Mouse (Mus musculus) forebrain, embryonic 16.5 days (tissue): ENCODE data around the gene Gns. TPM values are rescaled to one million over a fixed set of nuclear protein-coding genes. Genes with fewer than 3 reads are reported as not detected.

Experiments used
- ATAC-seq: fragments of 200-750 bp; cut with Nextera tagmentation; 2 replicates; pipeline ENCODE4 v1.8.0; 2017; ENCODE audit warnings: mild to moderate bottlenecking, moderate library complexity
- H3K27ac ChIP-seq: fragments of 300-500 bp; sonication (generic); 2 replicates; pipeline ENCODE4 v1.5.1; 2014; ENCODE audit warnings: low read length, control low read depth
- H3K27me3 ChIP-seq: fragments of 300-500 bp; sonication (generic); replicated peaks from 2 replicates; pipeline ENCODE4 v1.6.1; 2014; ENCODE audit warnings: low read length; ENCODE audit not compliant: control insufficient read depth, insufficient read depth
- H3K36me3 ChIP-seq: fragments of 300-500 bp; sonication (generic); 2 replicates; pipeline ENCODE4 v1.6.1; 2014; ENCODE audit not compliant: control insufficient read depth, insufficient read depth
- H3K4me1 ChIP-seq: fragments of 300-500 bp; sonication (generic); replicated peaks from 2 replicates; pipeline ENCODE4 v1.6.1; 2014; ENCODE audit warnings: low read length; ENCODE audit not compliant: control insufficient read depth, insufficient read depth
- H3K4me2 ChIP-seq: fragments of 300-500 bp; sonication (generic); 2 replicates; pipeline ENCODE4 v1.6.1; 2014; ENCODE audit warnings: mild to moderate bottlenecking, low read length, control low read depth
- H3K4me3 ChIP-seq: fragments of 300-500 bp; sonication (generic); replicated peaks from 2 replicates; pipeline ENCODE4 v1.5.1; 2014; ENCODE audit warnings: mild to moderate bottlenecking, low read length, control low read depth
- H3K9ac ChIP-seq: fragments of 300-500 bp; sonication (generic); replicated peaks from 2 replicates; pipeline ENCODE4 v1.6.1; 2014; ENCODE audit warnings: low read depth, low read length, control low read depth
- H3K9me3 ChIP-seq: fragments of 300-500 bp; sonication (generic); 2 replicates; pipeline ENCODE4 v1.6.1; 2016; ENCODE audit warnings: low read length; ENCODE audit not compliant: control insufficient read depth
- WGBS: fragments of 180-500 bp; shearing (Covaris S2); extraction: QIAGEN DNeasy Blood & Tissue Kit; methylation state at CpG from one replicate; pipeline ENCODE4 v1.1.7; 2014; 5-methylcytosine and 5-hydroxymethylcytosine counted together
- polyA plus RNA-seq: library from polyadenylated mRNA; unstranded; fragments of >200 nt; fragmentation: Nextera tagmentation; extraction: Ambion mirVana; gene quantifications from 2 replicates; pipeline ENCODE4 v1.2.1, GENCODE M21; 2015

Gene Gns
- polyA plus RNA-seq, 1 experiment from 2014 or later = 35.2 TPM

DNA sequence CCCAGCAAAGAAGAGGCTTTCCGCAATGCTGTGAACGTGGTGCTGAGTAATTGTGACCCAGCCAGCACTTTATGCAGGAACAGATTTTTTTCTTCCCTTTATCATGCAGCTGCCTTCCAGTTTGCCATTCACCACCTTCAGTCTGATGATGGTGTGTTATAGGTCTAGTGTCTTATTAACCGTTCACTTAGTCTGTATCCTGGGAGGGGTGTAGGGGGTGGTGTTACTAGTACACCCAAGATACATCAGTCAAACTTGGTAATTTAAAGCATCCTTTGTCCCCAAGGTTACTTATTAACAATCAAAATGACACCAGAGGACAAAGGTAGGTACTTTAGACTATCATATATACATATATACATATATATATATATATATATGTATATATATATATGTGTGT, 59.6 kb downstream of the Gns start:
- Histone ChIP-seq H3K36me3 (no peaks in the 10 kb centered on the region), H3K4me1 (peaks cover 18% of the 10 kb centered on the region), H3K9me3 (no peaks in the 10 kb centered on the region), H3K27ac (no peak overlapping the region), H3K4me3 (no peak overlapping the region), H3K4me2 (no peak overlapping the region), H3K9ac (no peak overlapping the region), H3K27me3 (no peaks in the 10 kb centered on the region)
- WGBS = 62% methylated on average over 3 of the region's 3 CpGs
- ATAC-seq = no peak

- Histone ChIP-seq H3K36me3 (no peaks in the 10 kb centered on the region), H3K9ac (no peak overlapping the region), H3K27ac (no peak overlapping the region), H3K4me3 (no peak overlapping the region), H3K4me1 (peaks cover 24% of the 10 kb centered on the region), H3K9me3 (no peaks in the 10 kb centered on the region), H3K4me2 (no peak overlapping the region), H3K27me3 (no peaks in the 10 kb centered on the region)
- ATAC-seq = no peak
- WGBS = 98% methylated on average over 5 of the region's 5 CpGs
Observed at GRCm38 (mm10) chr10:121425079-121425478, 60.2 kb downstream of the Gns start.

GRCm38 (mm10) chr10:121425506-121426025, 60.7 kb downstream of the Gns start:
- no peak overlapping the region for H3K4me3 ChIP-seq
- H3K4me2 ChIP-seq = no peak overlapping the region
- no peaks in the 10 kb centered on the region for H3K36me3 ChIP-seq
- 83% methylated on average over 14 of the region's 14 CpGs for WGBS
- H3K4me1 ChIP-seq = peaks cover 27% of the 10 kb centered on the region
- H3K27ac ChIP-seq = no peak overlapping the region
- no peak for ATAC-seq
- no peak overlapping the region for H3K9ac ChIP-seq
- no peaks in the 10 kb centered on the region for H3K27me3 ChIP-seq
- H3K9me3 ChIP-seq = no peaks in the 10 kb centered on the region

- no peak overlapping the region for H3K9ac ChIP-seq
- no peak overlapping the region for H3K4me2 ChIP-seq
- no peaks in the 10 kb centered on the region for H3K27me3 ChIP-seq
- no peak overlapping the region for H3K27ac ChIP-seq
- 44% methylated on average over 5 of the region's 5 CpGs for WGBS
- H3K4me3 ChIP-seq = no peak overlapping the region
- no peak for ATAC-seq
- peaks cover 27% of the 10 kb centered on the region for H3K4me1 ChIP-seq
- H3K9me3 ChIP-seq = no peaks in the 10 kb centered on the region
- H3K36me3 ChIP-seq = no peaks in the 10 kb centered on the region
Observed at GRCm38 (mm10) chr10:121426458-121427070, 61.7 kb downstream of the Gns start.

DNA sequence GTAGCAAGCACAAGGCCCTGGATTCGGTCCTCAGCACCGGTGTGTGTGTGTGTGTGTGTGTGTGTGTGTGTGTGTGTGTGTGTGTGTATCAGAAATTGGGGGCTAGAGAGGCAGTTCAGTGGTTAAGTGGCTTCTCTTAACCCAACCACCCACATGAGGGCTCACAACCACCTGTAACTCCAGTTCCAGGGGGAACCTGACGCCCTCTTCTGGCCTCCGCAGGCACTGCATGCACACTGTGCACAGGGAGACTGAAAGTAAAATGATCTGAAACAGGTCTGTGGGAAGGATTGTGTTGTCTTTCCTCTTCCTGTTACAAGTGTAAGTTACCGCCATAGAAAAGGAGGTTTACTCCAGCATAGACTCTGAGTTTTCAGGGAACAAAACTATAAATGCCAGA, 62.2 kb downstream of the Gns start:
- WGBS = 60% methylated on average over 5 of the region's 5 CpGs
- H3K27ac ChIP-seq = no peak overlapping the region
- no peaks in the 10 kb centered on the region for H3K36me3 ChIP-seq
- no peak for ATAC-seq
- no peaks in the 10 kb centered on the region for H3K27me3 ChIP-seq
- no peaks in the 10 kb centered on the region for H3K9me3 ChIP-seq
- peaks cover 28% of the 10 kb centered on the region for H3K4me1 ChIP-seq
- no peak overlapping the region for H3K9ac ChIP-seq
- H3K4me2 ChIP-seq = no peak overlapping the region
- H3K4me3 ChIP-seq = no peak overlapping the region

- Histone ChIP-seq H3K36me3 (no peaks in the 10 kb centered on the region), H3K27ac (no peak overlapping the region), H3K4me1 (peaks cover 33% of the 10 kb centered on the region), H3K9me3 (no peaks in the 10 kb centered on the region), H3K27me3 (no peaks in the 10 kb centered on the region), H3K9ac (no peak overlapping the region), H3K4me2 (no peak overlapping the region), H3K4me3 (no peak overlapping the region)
- ATAC-seq = no peak
- 85% methylated on average over 15 of the region's 15 CpGs for WGBS
Observed at GRCm38 (mm10) chr10:121428011-121428711, 63.3 kb downstream of the Gns start.

DNA sequence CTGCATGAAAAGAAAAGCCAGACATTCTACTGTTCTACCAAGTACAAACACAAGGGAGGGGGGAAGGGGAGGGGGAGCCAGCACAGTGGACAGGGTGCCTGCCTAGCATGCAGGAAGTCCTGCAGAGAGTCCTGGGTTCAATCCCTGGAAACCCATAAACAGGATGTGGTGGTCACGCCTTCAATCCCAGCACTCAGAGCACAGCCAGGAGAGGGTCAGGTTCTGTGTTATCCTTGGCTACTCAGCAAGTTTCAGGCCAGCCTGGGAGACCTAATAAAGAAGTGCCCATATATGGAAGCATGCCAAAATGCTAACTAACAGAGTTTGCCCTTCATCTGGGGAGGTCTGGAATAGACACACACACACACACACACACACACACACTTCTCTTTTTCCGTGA, 64.2 kb downstream of the Gns start:
- no peak overlapping the region for H3K27ac ChIP-seq
- H3K4me2 ChIP-seq = no peak overlapping the region
- ATAC-seq = peak; percentile 27; the same call in 1 of the 2 replicates
- no peak overlapping the region for H3K9ac ChIP-seq
- no peaks in the 10 kb centered on the region for H3K9me3 ChIP-seq
- H3K27me3 ChIP-seq = no peaks in the 10 kb centered on the region
- H3K4me3 ChIP-seq = no peak overlapping the region
- WGBS = 23% methylated on average over 2 of the region's 2 CpGs
- no peaks in the 10 kb centered on the region for H3K36me3 ChIP-seq
- peaks cover 26% of the 10 kb centered on the region for H3K4me1 ChIP-seq

GRCm38 (mm10) chr10:121429581-121429980, 64.7 kb downstream of the Gns start:
- Histone ChIP-seq H3K4me2 (no peak overlapping the region), H3K27ac (peak overlapping the region; percentile 53; the same call in 1 of the 2 replicates), H3K9me3 (no peaks in the 10 kb centered on the region), H3K4me1 (peaks cover 23% of the 10 kb centered on the region), H3K9ac (no peak overlapping the region), H3K4me3 (no peak overlapping the region), H3K36me3 (no peaks in the 10 kb centered on the region), H3K27me3 (no peaks in the 10 kb centered on the region)
- no peak for ATAC-seq
- 40% methylated on average over 8 of the region's 8 CpGs for WGBS

- no peak for ATAC-seq
- no peak overlapping the region for H3K4me2 ChIP-seq
- peak overlapping the region; percentile 53; the same call in 1 of the 2 replicates for H3K27ac ChIP-seq
- no peak overlapping the region for H3K9ac ChIP-seq
- no peak overlapping the region for H3K4me3 ChIP-seq
- H3K27me3 ChIP-seq = no peaks in the 10 kb centered on the region
- H3K9me3 ChIP-seq = no peaks in the 10 kb centered on the region
- WGBS = 40% methylated on average over 14 of the region's 14 CpGs
- H3K36me3 ChIP-seq = no peaks in the 10 kb centered on the region
- peaks cover 23% of the 10 kb centered on the region for H3K4me1 ChIP-seq
Observed at GRCm38 (mm10) chr10:121429981-121430682, 65.2 kb downstream of the Gns start.
